Mouse (Mus musculus) kidney, embryonic 14.5 days (tissue): Measurements from ENCODE around the gene Prpf38b. TPM values are rescaled to one million over a fixed set of nuclear protein-coding genes. Genes with fewer than 3 reads are reported as not detected.
"Not testable (repeated sequence)": the region's sequence is repeated elsewhere in the genome, so short reads cannot be mapped to it uniquely, and the experiment has no call there.

Experiments
- ATAC-seq: fragments of 200-750 bp; cut with Nextera tagmentation; 2 replicates; pipeline ENCODE4 v1.8.0; 2017; ENCODE audit warnings: moderate number of reproducible peaks, mild to moderate bottlenecking, moderate TSS enrichment, moderate library complexity; ENCODE audit not compliant: low FRiP score, low TSS enrichment
- H3K27ac ChIP-seq: fragments of 300-500 bp; sonication (generic); 2 replicates; pipeline ENCODE4 v1.5.1; 2014; ENCODE audit warnings: low read depth, mild to moderate bottlenecking, low read length, moderate library complexity, mixed read lengths
- H3K27me3 ChIP-seq: fragments of 300-500 bp; sonication (generic); 2 replicates; pipeline ENCODE4 v1.6.1; 2014; ENCODE audit warnings: mild to moderate bottlenecking, low read length; ENCODE audit not compliant: control insufficient read depth, insufficient read depth
- H3K36me3 ChIP-seq: fragments of 300-500 bp; sonication (generic); 2 replicates; pipeline ENCODE4 v1.6.1; 2014; ENCODE audit warnings: low read length, mixed read lengths; ENCODE audit not compliant: control insufficient read depth, insufficient read depth
- H3K4me1 ChIP-seq: fragments of 300-500 bp; sonication (generic); 2 replicates; pipeline ENCODE4 v1.6.1; 2014; ENCODE audit warnings: low read length, mixed read lengths; ENCODE audit not compliant: control insufficient read depth, insufficient read depth
- H3K4me2 ChIP-seq: fragments of 300-500 bp; sonication (generic); replicated peaks from 2 replicates; pipeline ENCODE4 v1.6.1; 2014; ENCODE audit warnings: low read depth, mild to moderate bottlenecking, low read length
- H3K4me3 ChIP-seq: fragments of 300-500 bp; sonication (generic); 2 replicates; pipeline ENCODE4 v1.5.1; 2014; ENCODE audit warnings: mild to moderate bottlenecking, low read length
- H3K9ac ChIP-seq: fragments of 300-500 bp; sonication (generic); 2 replicates; pipeline ENCODE4 v1.6.1; 2014; ENCODE audit warnings: low read depth, mild to moderate bottlenecking, low read length, moderate library complexity
- H3K9me3 ChIP-seq: fragments of 300-500 bp; sonication (generic); 2 replicates; pipeline ENCODE4 v1.6.1; 2016; ENCODE audit warnings: low read length; ENCODE audit not compliant: control insufficient read depth
- WGBS: fragments of 180-500 bp; shearing (Covaris S2); extraction: QIAGEN DNeasy Blood & Tissue Kit; methylation state at CpG from one replicate; pipeline ENCODE4 v1.1.7; 2014; 5-methylcytosine and 5-hydroxymethylcytosine counted together
- polyA plus RNA-seq: library from polyadenylated mRNA; unstranded; fragments of >200 nt; fragmentation: Nextera tagmentation; extraction: Ambion mirVana; gene quantifications from 2 replicates; pipeline ENCODE4 v1.2.1, GENCODE M21; 2014

Gene Prpf38b
- polyA plus RNA-seq, 1 experiment from 2014 or later, result 73.7 TPM

DNA sequence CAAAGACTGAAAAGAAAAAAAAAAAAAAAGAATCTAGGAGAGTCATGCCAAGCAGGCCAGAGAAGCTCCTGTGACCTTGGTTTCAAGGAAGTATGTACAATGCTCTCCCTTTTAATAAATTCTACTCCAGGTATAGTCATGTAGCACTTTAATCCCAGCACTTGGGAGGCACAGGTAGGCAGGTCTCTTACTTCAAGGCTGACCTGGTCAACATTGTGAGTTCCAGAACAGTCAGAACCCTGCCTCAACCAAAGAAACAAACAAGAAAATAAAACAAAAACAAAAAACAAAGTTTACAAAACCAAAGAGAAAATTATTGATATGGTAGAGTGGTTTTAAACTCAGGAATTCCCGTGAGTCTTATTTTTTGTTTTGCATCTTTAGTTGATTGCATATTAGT, 21.6 kb downstream of the Prpf38b start, which contains the start of gene Fndc7:
Fndc7 (minus strand) TSS at position 101 of the 400 bp plus-strand sequence.
- Histone ChIP-seq H3K27me3 (no peaks in the 10 kb centered on the region), H3K36me3 (no peaks in the 10 kb centered on the region), H3K9ac (no peak within 1 kb of the TSS), H3K27ac (no peak within 1 kb of the TSS), H3K4me3 (no peak within 1 kb of the TSS), H3K4me2 (no peak within 1 kb of the TSS), H3K4me1 (no peaks in the 10 kb centered on the region), H3K9me3 (no peaks in the 10 kb centered on the region)
- no peak for ATAC-seq
- WGBS, result 89% methylated on average over 1 of the region's 1 CpGs

DNA sequence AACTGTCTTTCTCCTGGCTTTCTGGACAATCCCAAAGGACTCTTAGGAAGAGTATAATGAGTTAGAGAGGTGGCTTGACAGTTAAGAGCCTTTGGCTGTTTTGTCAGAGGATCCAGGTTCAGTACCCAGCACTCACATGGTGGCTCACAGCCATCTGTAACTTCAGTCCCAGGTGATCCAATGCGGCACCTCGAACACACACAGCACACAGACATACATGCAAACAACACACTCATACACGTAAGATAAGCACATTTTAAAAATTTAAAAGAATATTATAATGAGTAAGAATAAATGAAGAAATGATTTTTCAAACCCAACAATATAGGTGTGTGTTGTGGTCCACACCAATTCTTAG, 23.9 kb downstream of the Prpf38b start:
- 90% methylated on average over 3 of the region's 3 CpGs for WGBS
- no peak overlapping the region for H3K4me2 ChIP-seq
- no peak overlapping the region for H3K4me3 ChIP-seq
- no peaks in the 10 kb centered on the region for H3K9me3 ChIP-seq
- no peaks in the 10 kb centered on the region for H3K36me3 ChIP-seq
- H3K27me3 ChIP-seq, result no peaks in the 10 kb centered on the region
- H3K27ac ChIP-seq, result no peak overlapping the region
- H3K9ac ChIP-seq, result no peak overlapping the region
- H3K4me1 ChIP-seq, result no peaks in the 10 kb centered on the region
- no peak for ATAC-seq

DNA sequence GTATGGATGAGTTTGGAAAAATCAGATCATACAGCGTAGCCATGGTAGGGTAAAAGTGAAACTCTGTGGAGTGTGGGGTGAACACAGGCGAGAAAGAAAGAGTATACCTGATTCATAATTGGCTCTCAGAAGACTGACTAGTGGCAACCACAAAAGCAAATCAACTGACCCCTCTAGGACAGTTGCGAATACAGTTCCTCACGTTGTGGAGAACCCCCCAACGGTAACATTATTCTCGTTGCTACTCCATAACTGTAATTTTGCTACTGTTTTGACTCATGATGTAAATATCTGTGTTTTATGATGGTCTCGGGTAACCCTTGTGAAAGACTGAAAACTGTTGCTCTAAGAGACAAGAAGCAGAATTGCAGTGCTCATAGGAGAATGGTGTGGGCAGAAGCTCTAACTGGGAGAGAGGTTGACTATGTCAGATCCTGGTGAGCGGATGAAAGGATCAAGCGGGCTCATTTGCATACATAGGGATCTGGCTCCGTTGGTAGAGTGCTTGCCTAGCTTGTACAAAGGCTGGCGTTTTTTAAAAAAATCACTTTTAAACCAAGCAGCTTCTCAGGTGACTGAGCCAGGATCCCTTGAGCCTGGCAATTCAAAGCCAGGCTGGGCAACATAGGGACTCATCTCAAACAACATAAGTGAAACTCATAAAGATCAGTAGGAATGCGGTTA, 24.5 kb downstream of the Prpf38b start:
- Histone ChIP-seq H3K27ac (no peak overlapping the region), H3K27me3 (no peaks in the 10 kb centered on the region), H3K9ac (no peak overlapping the region), H3K4me1 (no peaks in the 10 kb centered on the region), H3K36me3 (no peaks in the 10 kb centered on the region), H3K4me3 (no peak overlapping the region), H3K9me3 (no peaks in the 10 kb centered on the region), H3K4me2 (no peak overlapping the region)
- 76% methylated on average over 12 of the region's 12 CpGs for WGBS
- no peak for ATAC-seq

DNA sequence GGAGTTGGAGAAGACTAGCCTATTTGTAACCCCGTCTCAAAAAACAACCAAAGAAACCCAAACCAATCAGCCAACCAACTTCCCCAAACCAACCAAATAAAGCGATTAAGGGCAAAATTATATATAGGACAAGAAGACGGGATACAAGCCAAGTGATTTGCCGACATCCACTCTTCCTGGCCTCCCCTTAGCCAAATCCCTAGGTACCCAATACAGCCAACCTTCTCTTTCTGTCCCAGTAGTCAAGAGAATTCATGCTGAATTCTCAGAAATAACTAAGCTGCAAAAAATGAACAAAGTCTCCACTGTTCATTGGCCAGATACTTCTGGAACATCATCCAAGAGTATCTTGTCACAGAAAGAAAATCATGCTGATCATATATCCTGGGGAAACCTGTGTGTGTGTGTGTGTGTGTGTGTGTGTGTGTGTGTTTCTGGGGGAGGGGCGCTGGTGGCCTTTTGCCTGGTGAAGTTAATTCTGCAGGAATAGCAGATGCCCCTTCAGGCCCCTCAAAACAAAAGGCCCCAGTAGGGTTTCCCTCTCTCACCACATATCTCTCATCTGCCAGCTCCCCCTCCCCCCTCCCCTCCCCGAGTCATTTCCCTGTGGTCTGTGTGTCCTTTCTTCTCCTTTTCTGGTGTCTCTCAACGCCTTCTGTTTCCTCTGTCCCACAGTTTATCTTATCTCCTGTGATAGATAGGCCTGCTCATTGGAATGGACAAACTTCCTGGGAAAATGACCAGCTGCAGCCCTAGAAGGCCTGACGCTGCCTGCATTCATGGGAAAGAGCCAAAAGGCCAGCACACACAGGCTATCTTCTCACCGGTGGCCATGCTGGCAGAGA, 25.6 kb downstream of the Prpf38b start:
- no peak for ATAC-seq
- Histone ChIP-seq H3K27me3 (no peaks in the 10 kb centered on the region), H3K4me1 (no peaks in the 10 kb centered on the region), H3K4me3 (no peak overlapping the region), H3K9ac (no peak overlapping the region), H3K4me2 (no peak overlapping the region), H3K36me3 (no peaks in the 10 kb centered on the region), H3K27ac (no peak overlapping the region), H3K9me3 (no peaks in the 10 kb centered on the region)
- WGBS, result 52% methylated on average over 9 of the region's 9 CpGs

DNA sequence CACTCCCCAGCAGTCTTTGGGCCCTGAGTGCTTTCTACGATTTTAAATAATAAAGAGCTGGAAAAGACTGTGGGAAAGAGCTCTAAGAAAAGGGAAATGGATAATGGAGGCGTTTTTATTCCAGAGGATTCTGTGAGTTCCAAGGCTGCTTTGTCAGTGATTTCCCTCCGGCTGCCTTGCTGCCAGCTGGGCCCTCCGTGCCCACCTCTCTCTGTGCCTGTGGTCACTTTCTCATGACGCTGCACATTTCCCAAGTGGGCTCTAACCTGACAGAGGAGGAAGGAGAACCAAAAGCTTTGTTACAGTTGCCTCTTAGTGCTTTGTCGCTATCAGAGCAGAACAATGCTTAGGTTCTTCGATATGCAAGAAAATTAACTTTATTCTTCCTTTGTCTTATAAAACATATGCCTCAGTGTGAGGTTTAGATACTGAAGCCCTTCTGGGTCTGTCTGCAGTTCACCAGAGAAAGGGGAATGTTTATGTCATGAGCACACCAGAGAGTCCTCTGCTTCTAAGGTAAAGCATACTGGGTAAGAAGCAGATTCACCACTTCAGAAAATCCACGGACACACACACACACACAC, 26.7 kb downstream of the Prpf38b start:
- ATAC-seq, result no peak
- no peak overlapping the region for H3K9ac ChIP-seq
- no peaks in the 10 kb centered on the region for H3K36me3 ChIP-seq
- no peak overlapping the region for H3K4me2 ChIP-seq
- no peak overlapping the region for H3K4me3 ChIP-seq
- 77% methylated on average over 8 of the region's 8 CpGs for WGBS
- no peaks in the 10 kb centered on the region for H3K9me3 ChIP-seq
- H3K27me3 ChIP-seq, result no peaks in the 10 kb centered on the region
- H3K4me1 ChIP-seq, result no peaks in the 10 kb centered on the region
- H3K27ac ChIP-seq, result no peak overlapping the region

DNA sequence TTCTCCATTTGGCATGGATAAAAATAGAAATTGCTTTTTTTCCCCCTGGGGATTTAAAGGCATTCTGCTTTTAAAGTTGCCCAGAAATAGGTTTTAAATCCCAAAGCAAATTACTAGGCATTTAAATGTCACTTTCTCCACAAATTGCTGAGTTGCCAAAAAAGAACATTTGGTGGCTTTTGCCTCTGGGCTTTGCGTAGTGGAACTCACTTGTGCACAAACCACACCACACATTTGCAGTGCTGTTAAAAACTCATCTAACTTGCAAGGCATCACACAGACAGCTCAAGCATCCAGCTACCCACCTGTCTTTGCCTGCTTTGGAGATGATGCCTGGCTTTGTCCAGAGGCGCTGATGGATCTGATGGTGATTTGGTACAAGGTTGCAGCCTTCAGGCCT, 28.5 kb downstream of the Prpf38b start:
- Histone ChIP-seq H3K27me3 (no peaks in the 10 kb centered on the region), H3K4me2 (no peak overlapping the region), H3K9me3 (no peaks in the 10 kb centered on the region), H3K4me1 (no peaks in the 10 kb centered on the region), H3K36me3 (no peaks in the 10 kb centered on the region), H3K27ac (no peak overlapping the region), H3K4me3 (no peak overlapping the region), H3K9ac (no peak overlapping the region)
- WGBS, result 83% methylated on average over 2 of the region's 2 CpGs
- no peak for ATAC-seq

DNA sequence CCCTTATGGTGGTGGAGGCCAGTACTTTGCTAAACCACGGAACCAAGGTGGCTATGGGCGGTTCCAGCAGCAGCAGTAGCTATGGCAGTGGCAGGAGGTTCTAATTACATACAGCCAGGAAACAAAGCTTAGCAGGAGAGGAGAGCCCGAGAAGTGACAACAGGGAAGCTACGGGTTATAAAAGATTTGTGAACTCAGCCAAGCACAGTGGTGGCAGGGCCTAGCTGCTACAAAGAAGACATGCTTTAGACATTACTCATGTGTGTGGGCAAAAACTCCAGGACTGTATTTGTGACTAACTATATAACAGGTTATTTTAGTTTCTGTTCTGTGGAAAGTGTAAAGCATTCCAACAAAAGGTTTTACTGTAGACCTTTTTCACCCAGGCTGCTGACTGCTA, 29.7 kb downstream of the Prpf38b start:
- not testable (repeated sequence) for H3K9ac ChIP-seq, H3K27me3 ChIP-seq, H3K4me3 ChIP-seq, H3K9me3 ChIP-seq, ATAC-seq, H3K27ac ChIP-seq, H3K4me1 ChIP-seq, H3K36me3 ChIP-seq, H3K4me2 ChIP-seq
- 28% methylated on average over 4 of the region's 4 CpGs for WGBS

DNA sequence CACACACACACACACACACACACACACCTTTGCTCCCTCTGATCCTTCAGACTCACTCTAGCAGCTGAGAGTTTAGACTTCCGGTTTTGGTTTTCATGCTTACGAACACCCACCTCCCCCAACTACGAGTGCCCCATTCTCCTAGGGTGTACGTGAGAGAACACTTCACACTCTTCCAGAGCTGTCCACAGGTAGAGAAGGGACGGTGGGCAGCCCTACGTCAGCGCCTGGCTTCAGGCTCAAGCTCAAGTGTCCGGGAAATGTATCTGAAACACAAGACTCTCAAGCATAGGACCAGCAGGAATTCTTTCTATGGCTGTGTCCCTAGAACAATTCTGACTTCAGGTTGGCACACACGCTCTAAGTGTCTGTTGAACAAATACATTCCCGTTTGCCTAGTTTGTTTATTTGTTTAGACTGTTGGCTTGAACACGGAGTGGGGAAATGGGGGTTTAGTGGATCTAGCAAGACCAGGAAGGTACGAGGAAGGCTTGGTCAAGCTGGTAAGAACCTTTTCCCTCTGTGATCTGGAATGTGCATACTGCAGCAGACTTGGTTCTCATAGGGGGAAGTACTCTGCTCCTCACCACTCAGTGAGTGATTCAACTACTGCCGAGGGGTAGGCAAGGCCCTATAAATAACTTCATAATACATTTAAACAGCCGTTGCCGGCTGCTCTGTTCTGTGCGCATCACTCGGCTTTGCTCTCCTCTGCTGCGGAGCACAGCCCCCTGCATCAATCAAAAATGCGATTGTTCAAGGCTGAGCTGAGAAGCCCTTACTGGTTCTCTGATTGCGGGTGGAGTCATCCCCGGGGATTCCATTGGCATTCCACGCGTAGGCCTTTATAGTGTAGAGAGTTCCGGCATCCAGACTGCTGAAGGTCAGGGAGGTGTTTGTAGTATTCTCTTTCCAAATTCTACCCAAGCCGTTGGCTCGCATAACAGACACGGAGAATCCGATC, 30.7 kb downstream of the Prpf38b start:
- 40% methylated on average over 28 of the region's 28 CpGs for WGBS
- H3K27ac ChIP-seq, result no peak overlapping the region; the same call in 1 of the 2 replicates
- no peak overlapping the region for H3K9ac ChIP-seq
- H3K4me1 ChIP-seq, result no peaks in the 10 kb centered on the region
- H3K4me2 ChIP-seq, result peak overlapping the region; percentile 18; the same call in 1 of the 2 replicates
- no peaks in the 10 kb centered on the region for H3K27me3 ChIP-seq
- no peaks in the 10 kb centered on the region for H3K36me3 ChIP-seq
- peak; percentile 71 for ATAC-seq
- no peaks in the 10 kb centered on the region for H3K9me3 ChIP-seq
- no peak overlapping the region for H3K4me3 ChIP-seq
